Mouse (Mus musculus) forebrain, embryonic 15.5 days (tissue): ENCODE measurements around the gene Yipf7. TPM values are rescaled to one million over a fixed set of nuclear protein-coding genes. Genes with fewer than 3 reads are reported as not detected.

ENCODE experiments used
- ATAC-seq: fragments of 200-750 bp; cut with Nextera tagmentation; replicated peaks from 2 replicates; pipeline ENCODE4 v1.8.0; 2017; ENCODE audit warnings: mild to moderate bottlenecking, moderate TSS enrichment, moderate library complexity
- H3K27ac ChIP-seq: fragments of 300-500 bp; sonication (generic); replicated peaks from 2 replicates; pipeline ENCODE4 v1.5.1; 2015; ENCODE audit warnings: mild to moderate bottlenecking, inconsistent platforms
- H3K27me3 ChIP-seq: fragments of 300-500 bp; sonication (generic); 2 replicates; pipeline ENCODE4 v1.6.1; 2015; ENCODE audit warnings: inconsistent platforms
- H3K36me3 ChIP-seq: fragments of 300-500 bp; sonication (generic); 2 replicates; pipeline ENCODE4 v1.6.1; 2015; ENCODE audit warnings: mild to moderate bottlenecking, inconsistent platforms
- H3K4me1 ChIP-seq: fragments of 300-500 bp; sonication (generic); 2 replicates; pipeline ENCODE4 v1.6.1; 2015; ENCODE audit warnings: inconsistent platforms
- H3K4me2 ChIP-seq: fragments of 300-500 bp; sonication (generic); replicated peaks from 2 replicates; pipeline ENCODE4 v1.6.1; 2015; ENCODE audit warnings: mild to moderate bottlenecking, inconsistent platforms
- H3K4me3 ChIP-seq: fragments of 300-500 bp; sonication (generic); 2 replicates; pipeline ENCODE4 v1.5.1; 2015; ENCODE audit warnings: mild to moderate bottlenecking, inconsistent platforms
- H3K9ac ChIP-seq: fragments of 300-500 bp; sonication (generic); replicated peaks from 2 replicates; pipeline ENCODE4 v1.6.1; 2015; ENCODE audit warnings: mild to moderate bottlenecking, inconsistent platforms
- H3K9me3 ChIP-seq: fragments of 300-500 bp; sonication (generic); 2 replicates; pipeline ENCODE4 v1.6.1; 2016; ENCODE audit warnings: inconsistent platforms
- WGBS: fragments of 180-500 bp; shearing (Covaris S2); methylation state at CpG from one replicate; pipeline ENCODE4 v1.1.7; 2015; ENCODE audit warnings: mixed read lengths; 5-methylcytosine and 5-hydroxymethylcytosine counted together
- polyA plus RNA-seq: library from polyadenylated mRNA; unstranded; fragments of >200 nt; fragmentation: Nextera tagmentation; extraction: Ambion mirVana; gene quantifications from 2 replicates; pipeline ENCODE4 v1.2.1, GENCODE M21; 2015

The Yipf7 gene
- polyA plus RNA-seq: not detected in 2 replicates

DNA sequence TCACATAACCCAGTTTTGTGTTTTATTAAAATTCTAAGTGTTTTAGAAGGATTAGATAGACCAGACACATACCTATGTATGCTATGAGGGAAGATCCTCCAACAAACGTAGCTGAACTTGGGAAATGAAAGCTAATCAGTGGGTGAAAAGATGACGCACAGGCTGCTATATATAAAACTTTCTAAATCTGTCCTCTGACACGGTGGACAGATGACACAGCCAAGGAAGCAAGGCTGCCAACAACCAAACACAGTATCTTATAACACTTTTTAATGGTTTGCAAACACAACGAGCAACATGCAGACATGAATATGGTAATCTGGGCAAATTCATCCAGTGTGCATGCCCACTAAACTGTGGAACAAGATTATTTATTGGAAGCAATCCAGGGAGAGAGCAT lies at the start of gene Yipf7:
Yipf7 (minus strand) TSS at position 160 of the 400 bp plus-strand sequence.
- WGBS: 59% methylated on average over 4 of the region's 4 CpGs
- ATAC-seq: 0 out of 2 replicates have a peak, but pooled peaks have one; percentile 19

DNA sequence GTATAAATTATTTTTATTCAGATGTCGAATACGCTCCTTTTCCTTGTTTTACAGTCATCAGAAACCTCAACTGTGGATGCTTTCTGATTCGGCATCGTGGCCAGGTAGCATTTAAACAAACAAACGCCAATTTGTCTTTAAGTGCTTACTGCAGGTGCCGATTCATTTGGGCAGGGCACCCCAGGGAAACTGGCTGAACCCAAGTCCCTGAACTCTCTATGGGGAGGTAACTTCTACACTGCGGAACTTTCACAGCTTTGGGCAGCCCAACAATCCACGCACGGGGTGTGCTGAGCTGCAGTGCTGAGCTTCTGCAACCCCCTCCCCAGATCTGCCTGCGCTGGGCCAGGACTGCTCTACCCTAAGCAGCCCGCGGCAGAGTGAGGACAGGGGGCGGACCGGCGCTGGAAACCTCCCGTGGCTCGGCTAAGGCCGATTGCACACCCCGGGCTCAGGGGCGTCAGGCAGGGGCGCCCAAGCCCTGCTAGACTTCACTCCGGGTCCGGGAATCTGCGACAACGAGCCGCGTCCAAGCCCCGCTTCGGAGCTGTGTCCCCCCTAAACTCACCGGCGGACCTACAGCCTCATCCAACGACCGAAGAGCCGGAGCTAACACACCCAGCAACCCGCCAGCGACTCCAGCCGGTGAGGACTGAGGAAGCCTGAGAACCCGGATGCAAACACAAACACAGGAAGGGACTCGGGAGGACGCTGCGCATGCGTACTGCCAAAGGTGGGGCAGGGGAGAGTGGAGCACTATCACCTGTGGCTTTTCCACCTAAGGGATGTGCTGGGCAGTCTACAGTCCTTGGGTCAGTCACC lies 49.4 kb upstream of the Yipf7 start, which contains the start of gene Gnpda2:
Gnpda2 (minus strand) TSS at position 701 of the 822 bp plus-strand sequence.
- Histone ChIP-seq H3K4me2 (peak within 1 kb of the TSS; percentile 78), H3K27ac (peak within 1 kb of the TSS; percentile 85), H3K27me3 (no peaks in the 10 kb centered on the region), H3K9ac (peak within 1 kb of the TSS; percentile 79), H3K36me3 (peaks cover 12% of the 10 kb centered on the region; the same call in 1 of the 2 replicates), H3K9me3 (no peaks in the 10 kb centered on the region), H3K4me3 (peak within 1 kb of the TSS; percentile 65), H3K4me1 (peaks cover 9% of the 10 kb centered on the region)
- ATAC-seq: peak; percentile 98
- 4% methylated on average over 42 of the region's 42 CpGs for WGBS

More for the DNA sequence above, at the start of gene Yipf7:
- Histone ChIP-seq H3K36me3 (no peaks in the 10 kb centered on the region), H3K4me1 (no peaks in the 10 kb centered on the region), H3K4me3 (no peak within 1 kb of the TSS), H3K27ac (no peak within 1 kb of the TSS), H3K27me3 (no peaks in the 10 kb centered on the region), H3K9ac (no peak within 1 kb of the TSS), H3K4me2 (no peak within 1 kb of the TSS), H3K9me3 (no peaks in the 10 kb centered on the region)

DNA sequence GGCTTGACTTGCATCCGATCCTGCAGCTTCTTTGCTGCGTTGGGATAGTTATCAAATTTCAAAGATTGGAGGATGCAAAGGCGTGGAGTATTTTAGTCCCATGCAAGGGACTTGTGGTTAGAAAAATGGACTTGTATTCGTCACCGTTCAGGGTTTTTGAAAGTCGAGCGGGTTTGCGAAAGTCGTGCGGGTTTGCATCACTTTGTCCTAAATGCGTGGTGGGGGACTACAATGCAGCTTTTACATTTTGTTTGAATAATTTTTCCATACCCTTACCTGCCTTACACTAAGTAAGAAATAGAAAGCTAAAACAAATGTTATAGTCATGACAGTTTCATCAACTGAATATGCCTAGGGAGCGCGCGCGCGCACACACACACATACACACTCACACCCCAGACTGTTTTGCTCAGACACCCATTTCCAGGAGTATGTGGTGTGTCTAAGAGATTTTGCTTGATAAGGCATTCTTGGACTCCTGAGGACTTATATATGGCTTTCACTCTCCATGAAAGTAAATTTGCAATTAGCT lies 15.0 kb upstream of the Yipf7 start:
- 8% methylated on average over 16 of the region's 16 CpGs for WGBS
- Histone ChIP-seq H3K4me3 (peak overlapping the region; percentile 99), H3K27me3 (no peaks in the 10 kb centered on the region), H3K4me2 (peak overlapping the region; percentile 57), H3K9ac (peak overlapping the region; percentile 99), H3K9me3 (no peaks in the 10 kb centered on the region), H3K4me1 (peaks cover 12% of the 10 kb centered on the region), H3K27ac (peak overlapping the region; percentile 95), H3K36me3 (peaks cover 21% of the 10 kb centered on the region; the same call in 1 of the 2 replicates)
- peak; percentile 29 for ATAC-seq

DNA sequence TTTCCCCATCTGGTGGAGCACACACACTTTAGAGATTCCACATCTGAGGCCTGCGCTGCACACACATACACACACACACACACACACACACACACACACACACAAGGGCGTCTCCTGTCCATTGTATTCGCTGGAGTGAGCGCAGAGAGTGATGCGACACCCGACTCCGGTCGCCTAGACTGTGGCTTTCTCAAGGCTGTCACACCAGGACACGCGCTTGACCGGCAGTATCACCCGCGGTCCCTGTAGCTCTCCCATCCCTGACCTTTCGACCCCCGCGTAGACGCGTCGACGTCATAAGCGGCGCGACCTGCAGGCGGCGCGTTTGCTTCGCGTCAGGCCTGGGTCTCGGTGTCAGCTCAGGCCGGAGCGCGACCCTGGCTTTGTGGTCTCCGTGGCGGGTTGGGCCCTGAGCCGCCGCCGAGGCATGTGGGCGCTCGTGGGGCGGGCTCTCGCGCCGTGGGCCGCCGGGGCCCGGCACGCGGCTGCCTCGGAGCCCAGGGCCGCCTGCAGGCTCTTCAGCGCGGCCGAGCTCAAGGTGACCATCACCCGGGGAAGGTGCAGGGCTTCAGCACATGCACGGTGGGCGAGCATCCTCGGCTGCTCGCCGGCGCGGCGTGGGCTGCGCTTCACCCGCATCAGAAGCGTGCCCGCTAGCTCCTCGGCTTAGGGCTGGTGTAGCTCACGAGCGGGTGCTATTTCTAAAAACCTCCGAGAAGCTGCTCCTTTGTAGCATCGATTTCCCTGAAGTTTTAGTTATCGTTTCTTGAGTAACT lies 14.4 kb upstream of the Yipf7 start, which contains the start of gene Guf1:
Guf1 (plus strand) TSS at position 296 of the 776 bp plus-strand sequence.
- Histone ChIP-seq H3K36me3 (peaks cover 17% of the 10 kb centered on the region; the same call in 1 of the 2 replicates), H3K4me2 (peak within 1 kb of the TSS; percentile 57), H3K27ac (peak within 1 kb of the TSS; percentile 95), H3K4me1 (peaks cover 12% of the 10 kb centered on the region), H3K4me3 (peak within 1 kb of the TSS; percentile 99), H3K9me3 (no peaks in the 10 kb centered on the region), H3K9ac (peak within 1 kb of the TSS; percentile 99), H3K27me3 (no peaks in the 10 kb centered on the region)
- WGBS: under 1% methylated on average over 72 of the region's 72 CpGs
- ATAC-seq: peak; percentile 91

DNA sequence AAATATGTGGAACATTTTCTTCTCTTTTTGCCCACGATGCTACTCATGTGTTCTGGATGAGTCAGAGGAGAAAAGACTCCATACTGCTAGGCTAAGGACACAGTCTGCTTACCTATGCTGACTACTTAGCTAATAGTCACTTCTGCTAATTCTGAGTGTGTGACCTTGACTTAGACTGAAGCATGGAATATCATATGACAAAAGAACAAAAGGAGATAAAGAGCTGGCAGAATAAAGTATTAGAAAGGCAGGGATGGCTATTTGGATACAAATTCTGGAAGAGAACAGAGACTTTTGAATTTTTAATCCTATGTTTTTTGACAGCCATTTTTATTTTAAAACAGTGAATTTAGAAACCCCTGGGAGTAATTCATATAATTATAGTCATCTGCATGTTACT lies 768 bp downstream of the Yipf7 start:
- Histone ChIP-seq H3K4me2 (no peak overlapping the region), H3K9ac (no peak overlapping the region), H3K4me1 (no peaks in the 10 kb centered on the region), H3K9me3 (no peaks in the 10 kb centered on the region), H3K4me3 (no peak overlapping the region), H3K27me3 (no peaks in the 10 kb centered on the region), H3K36me3 (no peaks in the 10 kb centered on the region), H3K27ac (no peak overlapping the region)
- WGBS: 86% methylated on average over 1 of the region's 1 CpGs
- no peak for ATAC-seq

DNA sequence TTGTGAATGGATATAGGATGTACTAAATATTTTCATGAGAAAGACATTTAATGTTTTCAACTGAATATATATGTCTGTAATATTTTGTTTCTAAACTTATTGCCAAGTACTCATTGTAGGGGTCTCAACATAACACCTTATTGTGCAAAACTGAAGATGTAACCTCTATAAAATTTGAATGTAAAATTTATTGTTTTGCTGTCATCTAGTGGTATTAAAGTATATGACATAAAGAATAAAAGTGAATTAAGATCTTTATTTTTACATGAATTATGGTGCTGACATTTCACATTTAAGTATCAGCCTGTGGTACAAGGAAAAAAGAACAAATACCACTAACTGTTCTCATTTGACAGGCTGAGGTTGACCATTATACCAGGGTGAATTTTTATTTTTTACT lies 18.5 kb downstream of the Yipf7 start:
- Histone ChIP-seq H3K36me3 (no peaks in the 10 kb centered on the region), H3K9ac (no peak overlapping the region), H3K4me3 (no peak overlapping the region), H3K9me3 (no peaks in the 10 kb centered on the region), H3K4me1 (no peaks in the 10 kb centered on the region), H3K4me2 (no peak overlapping the region), H3K27ac (no peak overlapping the region), H3K27me3 (no peaks in the 10 kb centered on the region)
- ATAC-seq: no peak

DNA sequence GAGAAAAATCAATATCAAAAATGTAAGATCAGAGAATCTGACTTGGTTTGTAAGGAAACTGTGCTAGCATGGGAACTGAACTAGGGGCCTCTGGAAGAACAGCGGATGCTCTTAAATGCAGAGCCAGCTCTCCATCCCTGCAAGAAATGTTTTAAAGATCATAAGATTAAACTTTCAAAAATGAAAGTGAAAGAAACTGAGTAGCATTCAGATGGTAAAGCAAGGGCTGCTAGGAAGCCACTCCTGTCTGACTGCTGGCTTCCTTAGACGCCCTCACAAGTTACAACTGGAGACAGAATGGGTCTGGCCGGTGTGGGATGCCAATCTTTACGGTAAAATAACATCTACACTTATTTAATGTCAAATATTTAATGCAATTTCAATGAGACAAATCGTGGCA lies 20.4 kb downstream of the Yipf7 start:
- Histone ChIP-seq H3K4me3 (no peak overlapping the region), H3K9ac (no peak overlapping the region), H3K27ac (no peak overlapping the region), H3K9me3 (no peaks in the 10 kb centered on the region), H3K27me3 (no peaks in the 10 kb centered on the region), H3K4me1 (no peaks in the 10 kb centered on the region), H3K36me3 (no peaks in the 10 kb centered on the region), H3K4me2 (no peak overlapping the region)
- no peak for ATAC-seq
- WGBS: 78% methylated on average over 5 of the region's 5 CpGs

DNA sequence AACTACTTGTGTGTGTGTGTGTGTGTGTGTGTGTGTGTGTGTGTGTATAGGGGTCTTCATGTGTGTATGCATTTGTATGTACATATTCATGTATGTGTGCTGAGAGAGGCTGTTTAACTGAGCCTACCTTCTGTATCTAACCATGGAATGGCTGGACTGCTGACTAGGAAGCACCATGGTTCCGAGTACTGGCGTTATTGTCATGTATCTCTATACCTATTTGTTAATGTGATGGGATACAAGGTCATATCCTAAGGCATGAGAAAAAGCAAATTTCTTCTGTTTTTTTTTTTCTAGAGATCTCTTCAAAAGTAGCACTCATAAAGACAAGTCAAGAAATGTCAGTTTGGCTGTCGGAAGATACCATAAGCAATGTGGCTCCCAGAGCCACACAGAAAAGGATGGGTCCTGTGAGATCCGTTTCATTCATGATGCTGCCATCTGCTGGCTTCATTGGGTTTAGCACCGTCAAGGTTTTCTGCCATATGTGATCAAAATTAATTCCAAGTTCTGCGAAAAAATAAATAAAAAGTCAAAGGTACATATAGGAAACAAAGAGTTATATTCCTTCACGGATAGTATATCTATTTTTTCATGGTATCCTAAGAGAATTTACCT lies 21.7 kb downstream of the Yipf7 start:
- Histone ChIP-seq H3K36me3 (no peaks in the 10 kb centered on the region), H3K9ac (no peak overlapping the region), H3K27me3 (no peaks in the 10 kb centered on the region), H3K27ac (no peak overlapping the region), H3K4me2 (no peak overlapping the region), H3K4me3 (no peak overlapping the region), H3K9me3 (no peaks in the 10 kb centered on the region), H3K4me1 (no peaks in the 10 kb centered on the region)
- 37% methylated on average over 7 of the region's 7 CpGs for WGBS
- ATAC-seq: peak; percentile 64; the same call in 1 of the 2 replicates

DNA sequence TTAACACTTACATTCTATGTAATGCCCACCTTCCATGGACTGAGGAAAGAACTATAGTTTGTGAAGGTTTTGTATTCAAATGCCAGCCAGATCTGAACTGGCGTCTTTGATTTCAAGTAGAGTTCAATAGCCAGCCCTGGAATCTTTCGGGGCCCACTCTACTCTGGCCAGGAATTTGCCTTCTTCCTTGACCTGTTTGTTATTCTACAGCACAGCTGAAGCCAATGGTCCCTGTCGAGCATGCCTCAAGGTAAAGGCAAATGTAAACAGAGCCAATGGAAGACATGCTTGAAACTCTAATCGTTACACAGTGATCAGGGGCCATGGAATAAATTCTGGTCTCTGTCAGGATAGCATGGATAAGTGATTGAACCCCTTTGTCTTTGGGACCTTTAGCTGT lies 30.2 kb downstream of the Yipf7 start:
- 79% methylated on average over 4 of the region's 4 CpGs for WGBS
- Histone ChIP-seq H3K9ac (no peak overlapping the region), H3K9me3 (no peaks in the 10 kb centered on the region), H3K27me3 (no peaks in the 10 kb centered on the region), H3K4me3 (no peak overlapping the region), H3K4me1 (no peaks in the 10 kb centered on the region), H3K36me3 (no peaks in the 10 kb centered on the region), H3K27ac (no peak overlapping the region), H3K4me2 (no peak overlapping the region)
- no peak for ATAC-seq

DNA sequence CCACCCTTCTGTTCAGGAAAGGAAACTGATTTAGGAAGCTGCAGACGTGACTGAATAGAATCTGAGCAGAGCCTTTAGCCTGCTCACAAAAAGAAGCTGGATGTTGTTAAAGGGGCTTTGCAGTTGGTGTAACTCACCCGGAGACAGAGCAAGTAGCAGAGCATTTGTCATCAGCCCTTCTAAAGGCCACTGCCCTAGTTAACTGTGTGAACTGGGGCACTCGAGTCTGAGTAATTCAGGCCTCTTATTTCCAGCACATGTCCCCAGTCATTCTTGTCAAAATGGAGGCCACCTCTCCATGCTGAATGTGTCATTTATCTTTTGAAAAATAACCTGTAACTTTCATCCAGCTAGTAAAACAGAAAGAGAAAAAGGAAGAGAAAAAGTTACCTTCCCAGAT lies 30.8 kb downstream of the Yipf7 start:
- WGBS: 46% methylated on average over 3 of the region's 3 CpGs
- Histone ChIP-seq H3K9me3 (no peaks in the 10 kb centered on the region), H3K4me3 (no peak overlapping the region)

DNA sequence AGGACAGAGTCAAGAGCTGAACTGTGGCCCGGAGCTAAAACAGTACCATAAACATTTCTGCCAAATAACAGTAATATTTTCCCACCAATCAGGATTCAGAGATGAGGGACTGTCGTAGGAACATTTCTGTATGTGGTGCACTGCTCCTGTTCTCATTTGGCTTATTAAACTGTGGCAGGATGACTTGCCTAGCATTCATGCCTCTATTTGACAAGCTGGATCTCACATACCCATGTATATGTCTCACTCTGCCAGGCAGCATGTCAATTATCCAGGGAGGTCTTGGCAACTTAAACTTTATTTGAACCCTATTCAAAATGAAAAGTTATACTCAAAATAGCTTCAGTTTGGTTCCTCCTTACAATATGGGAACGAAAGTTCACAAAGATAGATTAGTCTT lies 35.4 kb downstream of the Yipf7 start:
- Histone ChIP-seq H3K4me1 (no peaks in the 10 kb centered on the region), H3K4me2 (no peak overlapping the region), H3K9me3 (no peaks in the 10 kb centered on the region), H3K27ac (no peak overlapping the region), H3K36me3 (no peaks in the 10 kb centered on the region), H3K4me3 (no peak overlapping the region), H3K27me3 (no peaks in the 10 kb centered on the region), H3K9ac (no peak overlapping the region)
- 80% methylated on average over 3 of the region's 3 CpGs for WGBS
- peak; percentile 67; the same call in 1 of the 2 replicates for ATAC-seq

More for the DNA sequence above, 30.8 kb downstream of the Yipf7 start:
- no peak overlapping the region for H3K27ac ChIP-seq
- no peak overlapping the region for H3K4me2 ChIP-seq
- no peaks in the 10 kb centered on the region for H3K27me3 ChIP-seq
- ATAC-seq: no peak
- H3K9ac ChIP-seq: no peak overlapping the region
- H3K36me3 ChIP-seq: no peaks in the 10 kb centered on the region
- H3K4me1 ChIP-seq: no peaks in the 10 kb centered on the region
